Mouse (Mus musculus): ENCODE measurements around the gene Wwox. TPM values are rescaled to one million over a fixed set of nuclear protein-coding genes. Genes with fewer than 3 reads are reported as not detected.

Wwox gene
- polyA plus RNA-seq, 1 experiment from 2014 or later, result 16.3 TPM

DNA sequence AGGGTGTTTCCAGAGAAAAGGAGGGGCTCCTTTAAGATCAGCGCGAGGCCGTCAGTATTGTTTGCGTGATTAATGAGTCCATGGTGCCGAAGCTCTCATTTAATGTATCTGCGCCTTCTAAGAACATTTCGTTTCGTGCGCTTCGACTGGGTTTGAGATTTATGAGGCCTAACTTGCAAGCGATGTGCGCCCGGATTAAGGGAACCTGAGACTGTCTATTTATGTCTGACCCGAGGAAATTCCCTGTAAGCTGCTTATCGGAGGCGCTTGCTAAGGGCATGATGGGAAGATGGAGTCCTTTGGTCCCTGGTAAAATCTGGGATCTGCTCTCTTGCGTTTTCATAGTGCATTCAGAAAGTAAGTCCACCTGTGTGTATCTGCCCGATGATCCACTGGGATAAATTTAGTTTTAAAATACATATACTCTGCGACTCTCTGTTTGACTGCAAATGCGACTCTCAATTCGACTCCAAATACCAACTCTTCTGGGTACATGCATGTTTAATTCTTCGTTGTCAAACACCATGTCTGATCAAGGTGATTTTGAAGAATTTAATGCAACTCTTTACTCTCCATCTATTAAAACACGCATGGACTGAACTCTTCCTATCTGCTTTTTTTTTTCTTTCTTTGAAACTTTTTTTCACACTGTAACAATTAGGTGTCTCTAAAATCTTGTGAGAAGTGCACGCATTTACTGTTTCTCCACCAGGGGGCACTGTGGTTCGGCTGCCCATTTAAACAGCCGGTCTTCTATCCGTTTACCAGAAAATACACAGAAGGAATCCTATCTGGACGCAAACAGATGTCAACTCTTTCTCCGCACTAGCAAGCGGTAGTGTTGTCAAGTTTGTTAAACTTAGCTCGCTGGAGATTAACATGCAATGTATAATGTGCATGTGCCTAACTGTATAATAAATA lies 331.7 kb downstream of the Wwox start:
- H3K4me3 ChIP-seq (replicated peaks; ENCODE audit: low read depth, low read length), result no peak overlapping the region
- H3K27me3 ChIP-seq (ENCODE audit: insufficient read depth, low read length), result no peaks in the 10 kb centered on the region
- H3K4me2 ChIP-seq (ENCODE audit: low read length), result peak overlapping the region; percentile 43
- peaks cover 13% of the 10 kb centered on the region; the same call in 1 of the 2 replicates for H3K4me1 ChIP-seq (replicated peaks; ENCODE audit: insufficient read depth, low read length)
- DNase-seq (ENCODE audit: low spot score) (peak; percentile 93), ATAC-seq (replicated peaks; ENCODE audit: low FRiP score, low read depth) (no peak)
- no peaks in the 10 kb centered on the region for H3K9me3 ChIP-seq (replicated peaks; ENCODE audit: low read length)
- WGBS, result 25% methylated on average over 31 of the region's 31 CpGs
- H3K9ac ChIP-seq (ENCODE audit: low read depth, low read length), result no peak overlapping the region
- no peaks in the 10 kb centered on the region for H3K36me3 ChIP-seq (ENCODE audit: insufficient read depth, low read length)
- no peak overlapping the region for H3K27ac ChIP-seq
- peak; percentile 96 for TF ChIP-seq CTCF (IDR thresholded peaks at IDR 0.05; ENCODE audit: low read depth)

DNA sequence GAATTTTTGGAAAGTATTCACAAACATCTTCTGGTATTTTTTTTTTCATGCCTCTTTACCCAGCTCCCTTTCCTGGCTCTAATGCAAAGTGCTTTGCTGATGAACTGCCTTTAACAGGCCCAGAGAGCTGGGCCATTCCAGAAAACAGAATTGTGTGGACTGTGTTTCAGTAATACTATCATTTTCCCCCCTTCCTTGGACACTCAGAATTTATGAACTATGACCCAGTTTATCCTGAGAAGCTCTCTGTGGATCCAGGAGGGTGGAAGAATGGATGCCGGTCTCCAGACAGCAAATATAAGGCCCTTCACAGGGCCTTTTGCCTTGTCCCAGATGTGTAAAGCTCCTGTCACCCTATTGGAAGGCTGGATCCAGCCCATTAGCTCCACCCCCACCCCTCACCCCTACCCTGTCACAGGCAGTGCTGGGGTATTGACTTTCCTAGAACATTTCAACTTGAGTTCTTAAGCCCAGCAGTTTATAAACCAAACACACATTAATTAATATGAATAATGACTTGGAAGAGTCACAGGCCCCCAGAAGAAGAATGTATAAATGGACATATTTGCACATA lies 332.9 kb downstream of the Wwox start:
- 47% methylated on average over 1 of the region's 1 CpGs for WGBS
- Histone ChIP-seq H3K4me2 (ENCODE audit: low read length) (no peak overlapping the region), H3K4me1 (replicated peaks; ENCODE audit: insufficient read depth, low read length) (peaks cover 13% of the 10 kb centered on the region; the same call in 1 of the 2 replicates), H3K27ac (no peak overlapping the region), H3K36me3 (ENCODE audit: insufficient read depth, low read length) (no peaks in the 10 kb centered on the region), H3K9ac (ENCODE audit: low read depth, low read length) (no peak overlapping the region), H3K27me3 (ENCODE audit: insufficient read depth, low read length) (no peaks in the 10 kb centered on the region), H3K9me3 (replicated peaks; ENCODE audit: low read length) (no peaks in the 10 kb centered on the region), H3K4me3 (replicated peaks; ENCODE audit: low read depth, low read length) (no peak overlapping the region)
- no peak for ATAC-seq (replicated peaks; ENCODE audit: low FRiP score, low read depth)
- peak; percentile 36 for DNase-seq (ENCODE audit: low spot score)
- TF ChIP-seq CTCF (IDR thresholded peaks at IDR 0.05; ENCODE audit: low read depth), result no peak

DNA sequence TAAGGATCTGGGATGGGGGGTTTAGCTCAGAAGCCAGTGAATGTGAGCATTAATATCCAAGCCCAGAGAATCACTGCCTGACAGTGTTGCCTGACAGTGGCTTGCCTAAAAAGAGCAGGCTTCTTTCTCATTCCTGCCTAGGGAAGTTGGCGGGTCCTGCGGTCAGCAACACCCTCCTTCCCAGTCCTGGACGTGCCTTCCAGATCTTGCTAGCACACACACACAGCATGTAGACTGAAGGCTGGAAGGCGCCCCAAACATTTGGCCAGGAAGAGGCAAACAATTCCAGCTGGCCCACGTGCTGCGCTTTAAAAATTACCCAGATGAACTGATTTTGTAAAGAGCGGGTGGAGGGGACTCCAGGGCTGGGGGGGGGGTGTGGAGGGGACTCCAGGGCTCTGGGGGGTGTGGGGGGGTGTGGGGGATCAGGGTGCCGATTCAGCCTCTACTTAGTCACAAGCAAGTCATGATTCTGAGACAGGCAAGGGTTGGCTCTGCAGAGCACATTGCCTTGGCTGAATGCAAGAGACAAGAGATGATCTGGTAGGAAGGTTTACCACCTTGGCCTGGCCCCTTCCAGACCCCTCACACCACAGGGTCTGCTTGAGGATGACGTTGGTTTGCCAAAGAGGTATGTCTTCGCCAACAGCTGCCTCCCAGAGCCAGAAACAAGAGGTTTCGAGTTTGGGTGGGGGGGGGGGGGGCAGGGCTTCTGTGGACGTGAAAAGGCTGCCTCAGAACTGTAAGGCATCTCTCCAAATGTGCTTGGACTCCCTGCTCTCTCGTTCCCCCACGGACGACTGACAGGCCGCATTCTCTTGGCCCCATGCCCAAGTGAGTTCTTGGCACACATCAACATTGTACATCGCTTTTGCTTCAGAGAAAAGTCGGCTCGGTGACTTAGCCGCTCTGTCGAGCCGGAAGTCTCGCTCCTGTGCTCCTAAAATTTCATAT lies 334.3 kb downstream of the Wwox start:
- no peaks in the 10 kb centered on the region for H3K36me3 ChIP-seq (ENCODE audit: insufficient read depth, low read length)
- no peak for TF ChIP-seq CTCF (IDR thresholded peaks at IDR 0.05; ENCODE audit: low read depth)
- peaks cover 13% of the 10 kb centered on the region; the same call in 1 of the 2 replicates for H3K4me1 ChIP-seq (replicated peaks; ENCODE audit: insufficient read depth, low read length)
- H3K27me3 ChIP-seq (ENCODE audit: insufficient read depth, low read length), result no peaks in the 10 kb centered on the region
- WGBS, result 39% methylated on average over 22 of the region's 23 CpGs
- no peak overlapping the region; the same call in 1 of the 2 replicates for H3K4me2 ChIP-seq (ENCODE audit: low read length)
- peak; percentile 71 for DNase-seq (ENCODE audit: low spot score)
- H3K9ac ChIP-seq (ENCODE audit: low read depth, low read length), result no peak overlapping the region
- no peak for ATAC-seq (replicated peaks; ENCODE audit: low FRiP score, low read depth)
- H3K27ac ChIP-seq, result 0 out of 2 replicates have a peak overlapping the region, but pooled peaks have one; percentile 2
- no peak overlapping the region for H3K4me3 ChIP-seq (replicated peaks; ENCODE audit: low read depth, low read length)
- no peaks in the 10 kb centered on the region for H3K9me3 ChIP-seq (replicated peaks; ENCODE audit: low read length)

DNA sequence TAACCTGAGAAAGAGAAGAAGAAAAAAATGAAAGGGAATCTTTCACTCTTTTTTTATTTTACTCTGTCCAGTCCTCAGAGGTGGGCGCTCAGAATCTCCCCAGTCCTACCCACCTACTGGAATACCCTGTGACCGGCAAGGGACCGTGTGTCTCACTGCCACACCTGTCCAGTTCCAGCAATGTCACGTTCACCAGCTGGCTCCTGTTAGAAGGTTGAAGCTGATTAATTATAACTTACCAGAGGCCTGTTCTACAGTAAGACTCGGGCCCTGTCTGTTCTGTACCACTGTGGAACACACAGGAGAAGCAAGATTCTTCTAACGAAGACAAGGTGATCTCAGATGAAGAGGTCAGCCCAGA lies 334.9 kb downstream of the Wwox start:
- 48% methylated on average over 6 of the region's 6 CpGs for WGBS
- no peak overlapping the region; the same call in 1 of the 2 replicates for H3K4me2 ChIP-seq (ENCODE audit: low read length)
- ATAC-seq (replicated peaks; ENCODE audit: low FRiP score, low read depth) (no peak), DNase-seq (ENCODE audit: low spot score) (no peak)
- H3K9ac ChIP-seq (ENCODE audit: low read depth, low read length), result no peak overlapping the region
- peaks cover 13% of the 10 kb centered on the region; the same call in 1 of the 2 replicates for H3K4me1 ChIP-seq (replicated peaks; ENCODE audit: insufficient read depth, low read length)
- H3K27ac ChIP-seq, result no peak overlapping the region
- no peaks in the 10 kb centered on the region for H3K27me3 ChIP-seq (ENCODE audit: insufficient read depth, low read length)
- TF ChIP-seq CTCF (IDR thresholded peaks at IDR 0.05; ENCODE audit: low read depth), result no peak
- H3K4me3 ChIP-seq (replicated peaks; ENCODE audit: low read depth, low read length), result no peak overlapping the region
- no peaks in the 10 kb centered on the region for H3K9me3 ChIP-seq (replicated peaks; ENCODE audit: low read length)
- H3K36me3 ChIP-seq (ENCODE audit: insufficient read depth, low read length), result no peaks in the 10 kb centered on the region

DNA sequence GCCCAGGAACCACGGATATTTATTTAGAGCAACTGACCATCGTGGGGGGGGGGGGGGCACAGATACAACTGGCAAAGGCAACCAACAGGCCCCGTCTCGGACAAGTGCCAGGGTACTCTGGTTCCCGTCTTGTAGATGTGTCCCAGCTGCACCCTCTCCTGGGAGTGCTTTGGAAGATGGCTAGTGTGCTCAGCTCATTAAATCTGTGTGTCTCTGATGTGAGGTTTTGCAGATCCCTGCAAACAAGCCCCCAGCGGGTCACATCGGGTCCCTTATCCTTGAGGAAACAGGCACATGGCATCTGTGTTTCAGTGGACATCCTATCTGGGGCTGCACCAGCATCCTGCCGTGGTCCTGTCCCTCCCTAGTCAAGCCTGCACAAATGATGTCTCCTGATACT lies 336.1 kb downstream of the Wwox start:
- Histone ChIP-seq H3K27ac (no peak overlapping the region), H3K27me3 (ENCODE audit: insufficient read depth, low read length) (no peaks in the 10 kb centered on the region), H3K4me2 (ENCODE audit: low read length) (no peak overlapping the region), H3K9ac (ENCODE audit: low read depth, low read length) (no peak overlapping the region), H3K4me3 (replicated peaks; ENCODE audit: low read depth, low read length) (no peak overlapping the region), H3K36me3 (ENCODE audit: insufficient read depth, low read length) (no peaks in the 10 kb centered on the region), H3K4me1 (replicated peaks; ENCODE audit: insufficient read depth, low read length) (peaks cover 13% of the 10 kb centered on the region; the same call in 1 of the 2 replicates), H3K9me3 (replicated peaks; ENCODE audit: low read length) (no peaks in the 10 kb centered on the region)
- ATAC-seq (replicated peaks; ENCODE audit: low FRiP score, low read depth), result no peak
- 46% methylated on average over 8 of the region's 8 CpGs for WGBS
- DNase-seq (ENCODE audit: low spot score), result no peak
- no peak for TF ChIP-seq CTCF (IDR thresholded peaks at IDR 0.05; ENCODE audit: low read depth)

DNA sequence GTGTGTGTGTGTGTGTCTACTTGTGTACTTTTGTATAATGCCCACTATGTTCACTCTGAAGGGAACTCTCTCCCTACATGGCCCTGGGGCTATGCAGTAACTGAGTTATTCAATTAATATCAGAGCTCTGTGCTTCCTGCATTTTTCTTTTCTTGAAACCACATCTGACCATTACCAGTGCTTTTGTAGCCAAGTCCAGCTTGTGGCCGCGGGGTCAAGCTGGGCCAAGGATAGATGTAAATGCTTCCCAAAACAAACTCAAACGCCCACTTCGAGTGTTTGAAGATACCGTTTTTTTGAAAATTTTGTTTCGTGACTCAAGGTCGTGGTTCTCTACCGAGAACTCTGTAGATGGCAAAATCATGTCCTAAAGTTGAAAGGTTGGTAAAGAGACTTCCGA lies 337.2 kb downstream of the Wwox start:
- TF ChIP-seq CTCF (IDR thresholded peaks at IDR 0.05; ENCODE audit: low read depth), result no peak
- Histone ChIP-seq H3K9me3 (replicated peaks; ENCODE audit: low read length) (no peaks in the 10 kb centered on the region), H3K27ac (no peak overlapping the region), H3K4me2 (ENCODE audit: low read length) (no peak overlapping the region), H3K4me3 (replicated peaks; ENCODE audit: low read depth, low read length) (no peak overlapping the region), H3K9ac (ENCODE audit: low read depth, low read length) (no peak overlapping the region), H3K27me3 (ENCODE audit: insufficient read depth, low read length) (no peaks in the 10 kb centered on the region), H3K36me3 (ENCODE audit: insufficient read depth, low read length) (no peaks in the 10 kb centered on the region), H3K4me1 (replicated peaks; ENCODE audit: insufficient read depth, low read length) (peaks cover 13% of the 10 kb centered on the region; the same call in 1 of the 2 replicates)
- DNase-seq (ENCODE audit: low spot score) (no peak), ATAC-seq (replicated peaks; ENCODE audit: low FRiP score, low read depth) (no peak)
- WGBS, result 91% methylated on average over 9 of the region's 9 CpGs

Data from kidney, postnatal 0 days (tissue).